Mouse (Mus musculus): ENCODE results near the gene Gpr68. TPM values are rescaled to one million over a fixed set of nuclear protein-coding genes. Genes with fewer than 3 reads are reported as not detected.

Gpr68 gene
- polyA plus RNA-seq, 1 experiment: 0.07 TPM

DNA sequence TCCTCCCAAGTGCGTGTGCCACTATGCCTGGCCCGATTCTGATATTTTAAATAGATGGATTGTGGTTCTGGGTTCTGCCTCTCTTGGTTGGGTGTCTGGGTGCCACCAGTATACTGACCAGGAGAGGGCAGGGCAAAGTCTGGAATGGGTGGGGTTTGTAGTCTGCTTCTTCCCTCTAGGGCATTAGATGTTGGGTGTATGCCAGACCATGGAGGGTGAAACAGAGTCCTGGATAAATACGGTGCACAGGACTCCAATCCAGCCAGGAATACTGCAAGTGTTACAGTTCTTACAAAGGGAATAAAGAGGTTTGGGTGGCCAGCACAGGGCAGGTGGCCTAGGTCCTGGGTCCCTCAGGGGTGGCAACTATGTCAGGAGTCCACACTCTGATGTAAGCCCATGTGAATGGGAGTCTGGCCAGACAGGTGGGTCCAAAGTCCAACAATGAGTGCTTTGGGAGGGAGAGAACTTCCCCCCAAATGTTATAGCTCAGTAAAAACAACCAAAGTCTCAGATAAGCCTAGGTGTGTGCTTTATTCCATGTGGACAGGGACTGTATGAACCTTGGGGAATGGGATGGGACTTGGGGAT lies 45.0 kb downstream of the Gpr68 start:
- Histone ChIP-seq H3K4me3 (no peak overlapping the region), H3ac (ENCODE audit: control insufficient read depth, insufficient read length) (no peak overlapping the region)
- no peak for TF ChIP-seq USF1 (IDR thresholded peaks at IDR 0.05; ENCODE audit: low read depth)
- no peak for TF ChIP-seq MAX (IDR thresholded peaks at IDR 0.05; ENCODE audit: low read depth)
- TF ChIP-seq MYOG (IDR thresholded peaks at IDR 0.05; ENCODE audit: control insufficient read depth in 1 of 3, insufficient read depth in 1 of 3, insufficient read length in 2 of 3, low read depth in 2 of 3): no peak
- no peak for TF ChIP-seq TCF3 (IDR thresholded peaks at IDR 0.05; ENCODE audit: insufficient read length, low read depth)
- TF ChIP-seq E2F4 (IDR thresholded peaks at IDR 0.05; ENCODE audit: insufficient read depth): no peak
- no peak for TF ChIP-seq POLR2AphosphoS2 (IDR thresholded peaks at IDR 0.05; ENCODE audit: insufficient read length, low read depth)
- no peak for TF ChIP-seq CEBPB (IDR thresholded peaks at IDR 0.05; ENCODE audit: insufficient read depth, poor library complexity, severe bottlenecking)
- TF ChIP-seq TCF12 (IDR thresholded peaks at IDR 0.05; ENCODE audit: insufficient read depth, poor library complexity, severe bottlenecking): no peak
- no peak for TF ChIP-seq MYOD1 (IDR thresholded peaks at IDR 0.05; ENCODE audit: control insufficient read depth in 1 of 3, insufficient read length in 2 of 3, low read depth in 2 of 3)
- no peak for TF ChIP-seq SRF (IDR thresholded peaks at IDR 0.05; ENCODE audit: control insufficient read depth, insufficient read length, low read depth)

DNA sequence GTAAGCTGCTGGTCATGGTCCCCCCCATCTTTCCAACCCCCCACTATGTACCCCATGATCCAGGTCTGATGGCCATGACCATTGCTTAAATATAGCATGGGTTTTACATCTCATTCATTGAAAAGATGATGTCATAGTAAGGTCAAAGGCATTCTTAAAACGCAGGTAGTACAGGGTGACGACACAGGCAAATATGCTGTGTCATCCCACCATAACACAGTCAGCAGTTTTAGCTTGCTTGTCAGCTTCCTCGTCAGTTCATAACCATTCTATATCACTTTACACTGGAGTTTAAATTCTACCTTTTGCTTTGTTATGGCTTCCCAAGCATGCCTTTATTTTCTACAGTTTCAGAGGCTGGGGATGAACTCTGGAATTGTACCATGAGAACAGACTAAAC lies 45.7 kb downstream of the Gpr68 start:
- no peak overlapping the region for H3ac ChIP-seq (ENCODE audit: control insufficient read depth, insufficient read length)
- H3K36me3 ChIP-seq (ENCODE audit: control insufficient read depth, insufficient read depth): no peaks in the 10 kb centered on the region
- TF ChIP-seq MAX (IDR thresholded peaks at IDR 0.05; ENCODE audit: low read depth) (no peak), USF1 (IDR thresholded peaks at IDR 0.05; ENCODE audit: low read depth) (no peak), MYOD1 (IDR thresholded peaks at IDR 0.05; ENCODE audit: control insufficient read depth in 1 of 3, insufficient read length in 2 of 3, low read depth in 2 of 3) (no peak), CEBPB (IDR thresholded peaks at IDR 0.05; ENCODE audit: insufficient read depth, poor library complexity, severe bottlenecking) (no peak), MYOG (IDR thresholded peaks at IDR 0.05; ENCODE audit: control insufficient read depth in 1 of 3, insufficient read depth in 1 of 3, insufficient read length in 2 of 3, low read depth in 2 of 3) (no peak), TCF12 (IDR thresholded peaks at IDR 0.05; ENCODE audit: insufficient read depth, poor library complexity, severe bottlenecking) (no peak), TCF3 (IDR thresholded peaks at IDR 0.05; ENCODE audit: insufficient read length, low read depth) (no peak), REST (IDR thresholded peaks at IDR 0.05; ENCODE audit: insufficient read depth, insufficient read length) (no peak), E2F4 (IDR thresholded peaks at IDR 0.05; ENCODE audit: insufficient read depth) (no peak), POLR2AphosphoS2 (IDR thresholded peaks at IDR 0.05; ENCODE audit: insufficient read length, low read depth) (no peak), POLR2A (IDR thresholded peaks at IDR 0.05; ENCODE audit: insufficient read length, low read depth) (no peak), SRF (IDR thresholded peaks at IDR 0.05; ENCODE audit: control insufficient read depth, insufficient read length, low read depth) (no peak)
- H3K4me3 ChIP-seq: no peak overlapping the region
- no peaks in the 10 kb centered on the region for H3K79me2 ChIP-seq (ENCODE audit: control insufficient read depth, insufficient read depth)
- no peak overlapping the region for H3K4me2 ChIP-seq (ENCODE audit: low read depth)
- H3K27me3 ChIP-seq (ENCODE audit: control insufficient read depth, insufficient read depth, insufficient read length): no peaks in the 10 kb centered on the region

More for the DNA sequence above, 45.0 kb downstream of the Gpr68 start:
- Histone ChIP-seq H3K4me2 (ENCODE audit: low read depth) (no peak overlapping the region), H3K27me3 (ENCODE audit: control insufficient read depth, insufficient read depth, insufficient read length) (no peaks in the 10 kb centered on the region), H3K36me3 (ENCODE audit: control insufficient read depth, insufficient read depth) (no peaks in the 10 kb centered on the region), H3K79me2 (ENCODE audit: control insufficient read depth, insufficient read depth) (no peaks in the 10 kb centered on the region)

GRCm38 (mm10) chr12:100857791-100858190 lies 50.2 kb downstream of the Gpr68 start:
- H3K27me3 ChIP-seq (ENCODE audit: control insufficient read depth, insufficient read depth, insufficient read length): no peaks in the 10 kb centered on the region
- no peak overlapping the region for H3K4me3 ChIP-seq
- no peak overlapping the region for H3ac ChIP-seq (ENCODE audit: control insufficient read depth, insufficient read length)
- no peak for TF ChIP-seq POLR2AphosphoS2 (IDR thresholded peaks at IDR 0.05; ENCODE audit: insufficient read length, low read depth)
- no peak for TF ChIP-seq USF1 (IDR thresholded peaks at IDR 0.05; ENCODE audit: low read depth)
- no peak for TF ChIP-seq MAX (IDR thresholded peaks at IDR 0.05; ENCODE audit: low read depth)
- no peak for TF ChIP-seq SRF (IDR thresholded peaks at IDR 0.05; ENCODE audit: control insufficient read depth, insufficient read length, low read depth)
- no peak for TF ChIP-seq E2F4 (IDR thresholded peaks at IDR 0.05; ENCODE audit: insufficient read depth)
- no peak for TF ChIP-seq REST (IDR thresholded peaks at IDR 0.05; ENCODE audit: insufficient read depth, insufficient read length)
- TF ChIP-seq MYOD1 (IDR thresholded peaks at IDR 0.05; ENCODE audit: control insufficient read depth in 1 of 3, insufficient read length in 2 of 3, low read depth in 2 of 3): no peak
- no peak for TF ChIP-seq TCF12 (IDR thresholded peaks at IDR 0.05; ENCODE audit: insufficient read depth, poor library complexity, severe bottlenecking)
- no peak for TF ChIP-seq CEBPB (IDR thresholded peaks at IDR 0.05; ENCODE audit: insufficient read depth, poor library complexity, severe bottlenecking)
- no peak for TF ChIP-seq TCF3 (IDR thresholded peaks at IDR 0.05; ENCODE audit: insufficient read length, low read depth)
- no peak for TF ChIP-seq POLR2A (IDR thresholded peaks at IDR 0.05; ENCODE audit: insufficient read length, low read depth)
- TF ChIP-seq MYOG (IDR thresholded peaks at IDR 0.05; ENCODE audit: control insufficient read depth in 1 of 3, insufficient read depth in 1 of 3, insufficient read length in 2 of 3, low read depth in 2 of 3): no peak
- no peaks in the 10 kb centered on the region for H3K36me3 ChIP-seq (ENCODE audit: control insufficient read depth, insufficient read depth)
- H3K4me2 ChIP-seq (ENCODE audit: low read depth): no peak overlapping the region
- no peaks in the 10 kb centered on the region for H3K79me2 ChIP-seq (ENCODE audit: control insufficient read depth, insufficient read depth)

GRCm38 (mm10) chr12:100856337-100856736 lies 51.7 kb downstream of the Gpr68 start:
- no peak overlapping the region for H3ac ChIP-seq (ENCODE audit: control insufficient read depth, insufficient read length)
- no peak overlapping the region for H3K4me3 ChIP-seq
- TF ChIP-seq TCF12 (IDR thresholded peaks at IDR 0.05; ENCODE audit: insufficient read depth, poor library complexity, severe bottlenecking) (no peak), TCF3 (IDR thresholded peaks at IDR 0.05; ENCODE audit: insufficient read length, low read depth) (no peak), E2F4 (IDR thresholded peaks at IDR 0.05; ENCODE audit: insufficient read depth) (no peak), SRF (IDR thresholded peaks at IDR 0.05; ENCODE audit: control insufficient read depth, insufficient read length, low read depth) (no peak), MYOD1 (IDR thresholded peaks at IDR 0.05; ENCODE audit: control insufficient read depth in 1 of 3, insufficient read length in 2 of 3, low read depth in 2 of 3) (no peak), POLR2A (IDR thresholded peaks at IDR 0.05; ENCODE audit: insufficient read length, low read depth) (no peak), USF1 (IDR thresholded peaks at IDR 0.05; ENCODE audit: low read depth) (no peak), CEBPB (IDR thresholded peaks at IDR 0.05; ENCODE audit: insufficient read depth, poor library complexity, severe bottlenecking) (no peak)
- no peaks in the 10 kb centered on the region for H3K79me2 ChIP-seq (ENCODE audit: control insufficient read depth, insufficient read depth)
- H3K27me3 ChIP-seq (ENCODE audit: control insufficient read depth, insufficient read depth, insufficient read length): no peaks in the 10 kb centered on the region
- H3K4me2 ChIP-seq (ENCODE audit: low read depth): no peak overlapping the region
- no peaks in the 10 kb centered on the region for H3K36me3 ChIP-seq (ENCODE audit: control insufficient read depth, insufficient read depth)
